Mouse (Mus musculus) left cerebral cortex, postnatal 36 days (tissue): ENCODE measurements around the gene Arhgef19. TPM values are rescaled to one million over a fixed set of nuclear protein-coding genes. Genes with fewer than 3 reads are reported as not detected.

Experiments used
- DNase-seq, 2 experiments: peaks; one replicate each; pipeline ENCODE4 v3.0.0; 2021 to 2022; ENCODE audit warnings: low spot score in 2 of 2, mixed read lengths in 1 of 2
- intact Hi-C: fragments of 180-260 bp; cut with DNase I; formaldehyde crosslinking; loops from one replicate; pipeline ENCODE4 v1.15.1; 2025
- total RNA-seq, 2 experiments: library from RNA; stranded (reverse); gene quantifications; 2 replicates each; pipeline ENCODE4 v1.2.3; 2021

Gene Arhgef19
- total RNA-seq, 2 experiments from 2014 or later: 14.6 to 15.3 TPM

- no peak for DNase-seq
- intact Hi-C loops: no loop called here
These were observed 6.1 kb upstream of the Arhgef19 start for GRCm38 (mm10) chr4:141233196-141233595.

- intact Hi-C loops: no loop called here
- DNase-seq: no peak
These were observed 3.7 kb upstream of the Arhgef19 start for GRCm38 (mm10) chr4:141235537-141236111.

GRCm38 (mm10) chr4:141236856-141237255, 2.4 kb upstream of the Arhgef19 start:
- DNase-seq: no peak
- intact Hi-C loops: no loop called here

GRCm38 (mm10) chr4:141238492-141239387, 559 bp upstream of the Arhgef19 start:
- intact Hi-C loops: no loop called here

GRCm38 (mm10) chr4:141240617-141241016, 1.3 kb downstream of the Arhgef19 start:
- intact Hi-C loops: loop anchor here (10.0 kb wide), 1 partner anchor 96 kb away; the partner anchor contains the start of gene Fbxo42
- no peak for DNase-seq

More at GRCm38 (mm10) chr4:141238492-141239387, 559 bp upstream of the Arhgef19 start:
- DNase-seq: no peak

GRCm38 (mm10) chr4:141241861-141242260, 2.6 kb downstream of the Arhgef19 start:
- intact Hi-C loops: loop anchor here (10.0 kb wide), 1 partner anchor 97 kb away; the partner anchor contains the start of gene Fbxo42
- no peak for DNase-seq

GRCm38 (mm10) chr4:141242651-141243241, 3.4 kb downstream of the Arhgef19 start:
- DNase-seq: no peak
- intact Hi-C loops: loop anchor here (10.0 kb wide), 1 partner anchor 98 kb away; the partner anchor contains the start of gene Fbxo42

GRCm38 (mm10) chr4:141243636-141244035, 4.3 kb downstream of the Arhgef19 start:
- no peak for DNase-seq
- intact Hi-C loops: loop anchor here (10.0 kb wide), 1 partner anchor 99 kb away; the partner anchor contains the start of gene Fbxo42

GRCm38 (mm10) chr4:141244401-141244800, 5.1 kb downstream of the Arhgef19 start:
- intact Hi-C loops: loop anchor here (10.0 kb wide), 1 partner anchor 100 kb away; the partner anchor contains the start of gene Fbxo42
- no peak for DNase-seq

GRCm38 (mm10) chr4:141244931-141245425, 5.7 kb downstream of the Arhgef19 start:
- intact Hi-C loops: loop anchor here (10.0 kb wide), 1 partner anchor 100 kb away; the partner anchor contains the start of gene Fbxo42
- DNase-seq: peak; percentile 57 to 67

GRCm38 (mm10) chr4:141246089-141246997, 7.0 kb downstream of the Arhgef19 start:
- DNase-seq: no peak
- intact Hi-C loops: loop anchor here (10.0 kb wide), 1 partner anchor 102 kb away; the partner anchor contains the start of gene Fbxo42

GRCm38 (mm10) chr4:141246998-141247350, 7.7 kb downstream of the Arhgef19 start:
- intact Hi-C loops: loop anchor here (10.0 kb wide), 1 partner anchor 102 kb away; the partner anchor contains the start of gene Fbxo42
- no peak for DNase-seq

- DNase-seq: no peak
- intact Hi-C loops: loop anchor here (10.0 kb wide), 1 partner anchor 103 kb away; the partner anchor contains the start of gene Fbxo42
These were observed 8.7 kb downstream of the Arhgef19 start for GRCm38 (mm10) chr4:141247776-141248613.

GRCm38 (mm10) chr4:141248614-141248978, 9.3 kb downstream of the Arhgef19 start:
- intact Hi-C loops: loop anchor here (10.0 kb wide), 1 partner anchor 104 kb away; the partner anchor contains the start of gene Fbxo42
- DNase-seq: no peak

GRCm38 (mm10) chr4:141249383-141249782, 10.1 kb downstream of the Arhgef19 start:
- intact Hi-C loops: loop anchor here (10.0 kb wide), 1 partner anchor 105 kb away; the partner anchor contains the start of gene Fbxo42
- no peak for DNase-seq

GRCm38 (mm10) chr4:141251071-141251470, 11.8 kb downstream of the Arhgef19 start:
- intact Hi-C loops: no loop called here
- DNase-seq: no peak

- intact Hi-C loops: no loop called here
- DNase-seq: no peak
These were observed 13.3 kb downstream of the Arhgef19 start for GRCm38 (mm10) chr4:141252641-141253040.

- intact Hi-C loops: no loop called here
- DNase-seq: no peak
These were observed 14.9 kb downstream of the Arhgef19 start for GRCm38 (mm10) chr4:141254234-141254633.
